Mouse (Mus musculus) lung, adult 2 months (tissue): ENCODE data around the gene Rph3a.

Experiments
- CTCF ChIP-seq: fragments of 200-500 bp; IDR thresholded peaks from 2 replicates; pipeline ENCODE4 v1.5.1; 2011; ENCODE audit warnings: mild to moderate bottlenecking, low read length, control low read depth; ENCODE audit not compliant: insufficient read depth
- POLR2A ChIP-seq: fragments of 200-500 bp; IDR thresholded peaks from 2 replicates; pipeline ENCODE4 v1.6.1; 2011; ENCODE audit warnings: low read depth, mild to moderate bottlenecking, control low read depth, low read length, borderline replicate concordance; ENCODE audit errors: extremely low read depth

- TF ChIP-seq CTCF (no peak), POLR2A (no peak)
Measured at GRCm38 (mm10) chr5:120972278-120972677, 37.6 kb downstream of the Rph3a start.
